ENCODE assay signal across 8 mouse cellular contexts in genomic region chr7:115310400-115311225, GRCm38 (mm10).
A peak's percentile ranks its signal among the peaks of the same experiment; 100 is the strongest.
DNase-seq lines count a peak whose midpoint lies in the region; ATAC-seq lines count a peak whose summit lies in the region.

No protein-coding gene starts in this region.

- 73% methylated on average over 5 of the region's 5 CpGs for WGBS in midbrain, embryonic 13.5 days
- 84% methylated on average over 5 of the region's 5 CpGs for WGBS in midbrain, embryonic 11.5 days
- WGBS in embryonic facial prominence, embryonic 15.5 days: 23% methylated on average over 5 of the region's 5 CpGs
- WGBS in intestine, embryonic 15.5 days: 52% methylated on average over 5 of the region's 5 CpGs

- 0 out of 2 replicates have a peak, but pooled peaks cover 3% of the 10 kb centered on the region for H3K27me3 ChIP-seq in midbrain, embryonic 13.5 days
- no peaks in the 10 kb centered on the region for H3K27me3 ChIP-seq in midbrain, embryonic 11.5 days (ENCODE audit: control insufficient read depth, insufficient read depth, low read length)
- H3K27me3 ChIP-seq in embryonic facial prominence, embryonic 15.5 days: peaks cover 28% of the 10 kb centered on the region
- no peaks in the 10 kb centered on the region for H3K27me3 ChIP-seq in intestine, embryonic 15.5 days (replicated peaks)

- no peak overlapping the region for H3K4me3 ChIP-seq in midbrain, embryonic 13.5 days (replicated peaks)
- H3K4me3 ChIP-seq in midbrain, embryonic 11.5 days (ENCODE audit: low read depth, low read length): no peak overlapping the region
- H3K4me3 ChIP-seq in embryonic facial prominence, embryonic 15.5 days (replicated peaks): no peak overlapping the region
- no peak overlapping the region for H3K4me3 ChIP-seq in intestine, embryonic 15.5 days (replicated peaks)

- no peak for DNase-seq in midbrain, embryonic 11.5 days (ENCODE audit: low spot score, missing footprints)
- peak; percentile 48 for DNase-seq in ovary, postnatal 36 days (ENCODE audit: low spot score)
- no peak for DNase-seq in right cerebral cortex, postnatal 4 days
- no peak for DNase-seq in gastrocnemius, postnatal 25 days

- no peak overlapping the region for H3K9ac ChIP-seq in midbrain, embryonic 13.5 days (replicated peaks)
- H3K9ac ChIP-seq in midbrain, embryonic 11.5 days (ENCODE audit: low read length): no peak overlapping the region
- no peak overlapping the region for H3K9ac ChIP-seq in embryonic facial prominence, embryonic 15.5 days
- no peak overlapping the region for H3K9ac ChIP-seq in intestine, embryonic 15.5 days

- peak; percentile 60 for ATAC-seq in midbrain, embryonic 13.5 days
- no peak for ATAC-seq in midbrain, embryonic 11.5 days (ENCODE audit: low FRiP score)
- ATAC-seq in embryonic facial prominence, embryonic 15.5 days (ENCODE audit: insufficient number of reproducible peaks, low FRiP score, low TSS enrichment, low read depth): peak; percentile 83
- peak; percentile 65 for ATAC-seq in intestine, embryonic 15.5 days
- no peak for ATAC-seq in megakaryocyte-erythroid progenitor cell, adult 5-6 weeks (replicated peaks; ENCODE audit: low FRiP score, low TSS enrichment, poor library complexity, severe bottlenecking)

- H3K9me3 ChIP-seq in midbrain, embryonic 13.5 days: no peaks in the 10 kb centered on the region
- no peaks in the 10 kb centered on the region for H3K9me3 ChIP-seq in midbrain, embryonic 11.5 days (ENCODE audit: control insufficient read depth, low read length)
- no peaks in the 10 kb centered on the region for H3K9me3 ChIP-seq in embryonic facial prominence, embryonic 15.5 days (replicated peaks)
- H3K9me3 ChIP-seq in intestine, embryonic 15.5 days: no peaks in the 10 kb centered on the region

- H3K36me3 ChIP-seq in midbrain, embryonic 13.5 days: no peaks in the 10 kb centered on the region
- no peaks in the 10 kb centered on the region for H3K36me3 ChIP-seq in midbrain, embryonic 11.5 days (ENCODE audit: control insufficient read depth, insufficient read depth, low read length)
- no peaks in the 10 kb centered on the region for H3K36me3 ChIP-seq in embryonic facial prominence, embryonic 15.5 days
- no peaks in the 10 kb centered on the region for H3K36me3 ChIP-seq in intestine, embryonic 15.5 days

- H3K27ac ChIP-seq in midbrain, embryonic 13.5 days: no peak overlapping the region
- H3K27ac ChIP-seq in midbrain, embryonic 11.5 days (ENCODE audit: low read depth, low read length): no peak overlapping the region
- H3K27ac ChIP-seq in embryonic facial prominence, embryonic 15.5 days (replicated peaks): peak overlapping the region; percentile 55
- no peak overlapping the region for H3K27ac ChIP-seq in intestine, embryonic 15.5 days

- peaks cover 3% of the 10 kb centered on the region; the same call in 1 of the 2 replicates for H3K4me1 ChIP-seq in midbrain, embryonic 13.5 days (replicated peaks)
- no peaks in the 10 kb centered on the region for H3K4me1 ChIP-seq in midbrain, embryonic 11.5 days (ENCODE audit: control insufficient read depth, insufficient read depth, low read length)
- peaks cover 20% of the 10 kb centered on the region for H3K4me1 ChIP-seq in embryonic facial prominence, embryonic 15.5 days
- peaks cover 4% of the 10 kb centered on the region; the same call in 1 of the 2 replicates for H3K4me1 ChIP-seq in intestine, embryonic 15.5 days (replicated peaks)

- H3K4me2 ChIP-seq in midbrain, embryonic 13.5 days (replicated peaks): no peak overlapping the region
- H3K4me2 ChIP-seq in midbrain, embryonic 11.5 days: no peak overlapping the region
- no peak overlapping the region for H3K4me2 ChIP-seq in embryonic facial prominence, embryonic 15.5 days (replicated peaks)
- H3K4me2 ChIP-seq in intestine, embryonic 15.5 days (replicated peaks): no peak overlapping the region

Comparison
In these comparisons a context has a peak if more than half of its experiments do, and no peak if none do; other contexts are left out.
1. ATAC-seq: peak in midbrain, embryonic 13.5 days (single experiment), embryonic facial prominence, embryonic 15.5 days (single experiment) and intestine, embryonic 15.5 days (single experiment); none in midbrain, embryonic 11.5 days (single experiment) and megakaryocyte-erythroid progenitor cell, adult 5-6 weeks (single experiment).